Mouse (Mus musculus) lung, postnatal 0 days (tissue): ENCODE measurements around the gene Lenep. TPM values are rescaled to one million over a fixed set of nuclear protein-coding genes. Genes with fewer than 3 reads are reported as not detected.
A peak's percentile ranks its signal among the peaks of the same experiment; 100 is the strongest.

Source experiments
- ATAC-seq: fragments of 200-750 bp; cut with Nextera tagmentation; 2 replicates; pipeline ENCODE4 v1.8.0; 2017; ENCODE audit warnings: moderate library complexity
- DNase-seq: peaks from one replicate; pipeline ENCODE4 v3.0.0-alpha.2; 2016; ENCODE audit warnings: low spot score
- H3K27ac ChIP-seq: fragments of 300-500 bp; sonication (generic); 2 replicates; pipeline ENCODE4 v1.5.1; 2014; ENCODE audit warnings: antibody characterized with exemption, mild to moderate bottlenecking, low read length, mixed read lengths
- H3K27me3 ChIP-seq: fragments of 300-500 bp; sonication (generic); replicated peaks from 2 replicates; pipeline ENCODE4 v1.6.1; 2014; ENCODE audit warnings: low read length, mixed read lengths; ENCODE audit not compliant: insufficient read depth
- H3K36me3 ChIP-seq: fragments of 300-500 bp; sonication (generic); 2 replicates; pipeline ENCODE4 v1.6.1; 2014; ENCODE audit warnings: low read length, mixed read lengths; ENCODE audit not compliant: insufficient read depth
- H3K4me1 ChIP-seq: fragments of 300-500 bp; sonication (generic); 2 replicates; pipeline ENCODE4 v1.6.1; 2014; ENCODE audit warnings: antibody characterized with exemption, low read depth, low read length, mixed read lengths; ENCODE audit not compliant: insufficient read depth
- H3K4me2 ChIP-seq: fragments of 300-500 bp; sonication (generic); replicated peaks from 2 replicates; pipeline ENCODE4 v1.6.1; 2014; ENCODE audit warnings: low read depth, mild to moderate bottlenecking, low read length, moderate library complexity, mixed read lengths
- H3K4me3 ChIP-seq: fragments of 300-500 bp; sonication (generic); 2 replicates; pipeline ENCODE4 v1.5.1; 2014; ENCODE audit warnings: low read depth, low read length
- H3K9ac ChIP-seq: fragments of 300-500 bp; sonication (generic); replicated peaks from 2 replicates; pipeline ENCODE4 v1.6.1; 2014; ENCODE audit warnings: low read depth, mild to moderate bottlenecking
- H3K9me3 ChIP-seq: fragments of 300-500 bp; sonication (generic); 2 replicates; pipeline ENCODE4 v1.6.1; 2016; ENCODE audit warnings: low read length, mixed read lengths
- CTCF ChIP-seq: IDR thresholded peaks from 2 replicates; pipeline ENCODE4 v1.5.1; 2016; ENCODE audit warnings: antibody characterized with exemption, mild to moderate bottlenecking
- EP300 ChIP-seq: IDR thresholded peaks from 2 replicates; pipeline ENCODE4 v1.6.1; 2016; ENCODE audit warnings: antibody characterized with exemption, mild to moderate bottlenecking, control low read depth
- whole genome bisulfite sequencing: fragments of 180-500 bp; shearing (Covaris S2); extraction: QIAGEN DNeasy Blood & Tissue Kit; methylation state at CpG from one replicate; pipeline ENCODE4 v1.1.7; 2014; 5-methylcytosine and 5-hydroxymethylcytosine counted together
- polyA plus RNA-seq: library from polyadenylated mRNA; unstranded; fragments of >200 nt; fragmentation: Nextera tagmentation; extraction: Ambion mirVana; gene quantifications from 2 replicates; pipeline ENCODE4 v1.2.1, GENCODE M21; 2015

Lenep gene
- polyA plus RNA-seq, 1 experiment from 2014 or later, result not detected

DNA sequence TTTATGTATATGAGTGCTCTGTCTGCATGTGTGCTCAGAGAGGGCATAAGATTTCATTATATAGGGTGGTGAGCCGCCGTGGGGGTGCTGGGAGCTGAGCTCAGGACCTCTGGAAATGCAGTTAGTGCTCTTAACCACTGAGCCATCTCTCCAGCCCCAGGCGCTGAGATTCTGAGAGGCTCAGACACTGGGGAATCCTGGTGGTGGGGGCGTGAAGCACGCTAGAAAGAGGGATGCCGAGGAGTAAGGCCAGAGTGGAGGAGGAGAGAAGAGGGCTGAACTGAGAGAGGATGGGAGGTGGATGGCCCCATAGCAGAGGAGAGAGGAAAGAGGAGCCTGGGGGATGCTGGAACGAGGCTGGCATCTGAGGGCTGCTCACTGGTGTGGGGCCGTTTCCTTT is 38.0 kb downstream of the Lenep start:
- ATAC-seq, result no peak
- WGBS, result 71% methylated on average over 8 of the region's 8 CpGs
- no peak for TF ChIP-seq CTCF
- TF ChIP-seq EP300, result no peak

DNA sequence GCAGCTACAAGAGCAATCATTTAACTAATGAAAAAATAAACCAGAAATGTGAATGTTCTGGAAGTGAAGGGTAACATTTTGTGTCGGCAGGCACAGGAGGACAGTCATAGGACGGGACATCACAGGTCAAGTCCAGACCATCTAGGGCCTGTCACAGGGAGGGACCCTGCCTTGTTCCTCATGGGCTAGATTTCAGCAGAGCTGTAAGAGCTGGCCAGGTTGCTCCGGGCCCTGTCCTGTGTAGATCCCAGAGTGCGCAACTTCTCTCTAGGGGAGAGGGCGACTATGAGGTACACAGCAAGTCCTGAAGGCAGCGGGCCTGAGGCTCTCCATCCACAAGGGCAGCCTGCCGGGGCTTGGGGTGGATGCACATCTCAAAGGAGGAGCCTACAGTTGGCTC is 40.9 kb downstream of the Lenep start, which contains the start of gene Dcst2:
Gene Dcst2, plus strand, starts transcription at position 301 of the 400 bp plus-strand sequence.
- no peak within 1 kb of the TSS for H3K27ac ChIP-seq
- ATAC-seq (no peak), DNase-seq (no peak)
- H3K4me1 ChIP-seq, result no peaks in the 10 kb centered on the region
- H3K9ac ChIP-seq, result no peak within 1 kb of the TSS
- TF ChIP-seq CTCF (no peak), EP300 (no peak)
- WGBS, result 84% methylated on average over 7 of the region's 7 CpGs
- H3K4me3 ChIP-seq, result no peak within 1 kb of the TSS
- no peaks in the 10 kb centered on the region for H3K27me3 ChIP-seq
- H3K4me2 ChIP-seq, result no peak within 1 kb of the TSS
- H3K36me3 ChIP-seq, result no peaks in the 10 kb centered on the region
- no peaks in the 10 kb centered on the region for H3K9me3 ChIP-seq

More for the DNA sequence above, 38.0 kb downstream of the Lenep start:
- Histone ChIP-seq H3K4me3 (no peak overlapping the region), H3K36me3 (no peaks in the 10 kb centered on the region), H3K27me3 (no peaks in the 10 kb centered on the region), H3K9me3 (no peaks in the 10 kb centered on the region), H3K4me1 (no peaks in the 10 kb centered on the region), H3K9ac (no peak overlapping the region), H3K27ac (no peak overlapping the region), H3K4me2 (no peak overlapping the region)
- no peak for DNase-seq

DNA sequence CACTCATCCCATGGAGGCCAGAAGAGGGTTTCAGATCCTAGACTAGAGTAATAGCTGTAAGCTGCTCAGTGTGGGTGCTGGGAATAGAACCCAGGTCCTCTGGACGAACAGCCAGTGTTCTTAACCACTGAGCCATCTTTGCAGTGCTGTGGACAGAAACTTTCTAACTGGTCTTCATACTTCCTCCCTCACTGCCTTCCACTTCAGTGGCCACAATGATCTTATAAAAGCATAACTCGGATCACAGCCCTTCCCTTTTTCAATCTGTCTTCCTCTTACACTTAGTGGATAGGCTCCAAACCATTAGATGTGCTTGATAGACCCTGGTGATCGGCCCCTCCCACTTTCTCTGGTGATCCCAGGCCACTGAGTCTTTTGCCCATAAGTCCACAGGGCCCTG is 42.4 kb downstream of the Lenep start:
- no peak for TF ChIP-seq CTCF
- no peak for TF ChIP-seq EP300
- 66% methylated on average over 3 of the region's 3 CpGs for WGBS
- Histone ChIP-seq H3K27ac (no peak overlapping the region), H3K9ac (no peak overlapping the region), H3K27me3 (no peaks in the 10 kb centered on the region), H3K4me2 (no peak overlapping the region), H3K36me3 (no peaks in the 10 kb centered on the region), H3K9me3 (no peaks in the 10 kb centered on the region), H3K4me3 (no peak overlapping the region), H3K4me1 (no peaks in the 10 kb centered on the region)
- ATAC-seq, result no peak
- no peak for DNase-seq

DNA sequence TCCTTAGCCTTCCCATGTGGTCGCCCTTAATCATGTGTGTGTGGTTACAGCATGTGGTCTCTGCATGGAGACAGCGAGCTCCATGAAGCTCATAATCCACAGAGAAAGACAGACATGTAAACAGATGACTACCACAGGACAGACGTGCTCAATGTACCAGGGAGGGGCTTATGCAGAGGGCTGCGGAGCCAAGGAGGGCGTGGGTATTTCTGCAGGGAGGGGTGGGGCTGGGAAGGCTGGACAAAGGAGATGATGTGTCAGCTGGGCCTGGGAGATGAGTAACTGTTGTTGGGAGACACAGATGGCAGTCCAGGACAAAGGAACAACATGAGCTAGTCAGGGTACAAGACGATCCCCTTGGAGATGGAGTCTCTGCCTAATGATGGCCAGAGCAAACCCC is 43.0 kb downstream of the Lenep start:
- 42% methylated on average over 6 of the region's 6 CpGs for WGBS
- no peaks in the 10 kb centered on the region for H3K27me3 ChIP-seq
- H3K27ac ChIP-seq, result no peak overlapping the region
- no peak overlapping the region for H3K4me3 ChIP-seq
- TF ChIP-seq EP300, result peak; percentile 55; the same call in 1 of the 2 replicates
- TF ChIP-seq CTCF, result no peak
- no peaks in the 10 kb centered on the region for H3K9me3 ChIP-seq
- ATAC-seq, result peak; percentile 63
- no peaks in the 10 kb centered on the region for H3K4me1 ChIP-seq
- H3K9ac ChIP-seq, result no peak overlapping the region
- no peaks in the 10 kb centered on the region for H3K36me3 ChIP-seq
- H3K4me2 ChIP-seq, result no peak overlapping the region
- DNase-seq, result peak; percentile 60

DNA sequence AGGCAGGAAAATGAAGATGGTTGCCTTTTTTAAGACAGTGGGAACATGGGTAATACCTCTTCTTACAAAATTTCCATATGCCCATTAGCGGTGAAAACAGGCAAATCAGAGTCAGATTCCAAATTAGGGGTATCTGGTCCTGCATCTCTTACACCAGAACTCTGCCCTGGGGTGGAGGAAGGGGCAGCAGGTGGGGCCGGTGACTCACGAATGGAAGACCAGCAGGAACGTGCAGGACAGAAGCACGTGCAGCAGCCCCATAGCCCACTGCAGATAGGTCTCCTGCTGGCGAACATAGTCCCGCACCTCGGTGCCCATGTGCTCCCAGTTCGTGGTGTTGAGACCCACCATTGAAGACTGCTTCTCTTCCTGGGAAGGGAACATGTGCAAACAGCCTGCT is 46.6 kb downstream of the Lenep start:
- WGBS, result 62% methylated on average over 9 of the region's 9 CpGs
- Histone ChIP-seq H3K4me2 (no peak overlapping the region), H3K9me3 (no peaks in the 10 kb centered on the region), H3K9ac (no peak overlapping the region), H3K4me3 (no peak overlapping the region), H3K36me3 (no peaks in the 10 kb centered on the region), H3K27me3 (no peaks in the 10 kb centered on the region), H3K27ac (no peak overlapping the region), H3K4me1 (no peaks in the 10 kb centered on the region)
- TF ChIP-seq CTCF, result no peak
- TF ChIP-seq EP300, result no peak
- ATAC-seq (no peak), DNase-seq (no peak)

DNA sequence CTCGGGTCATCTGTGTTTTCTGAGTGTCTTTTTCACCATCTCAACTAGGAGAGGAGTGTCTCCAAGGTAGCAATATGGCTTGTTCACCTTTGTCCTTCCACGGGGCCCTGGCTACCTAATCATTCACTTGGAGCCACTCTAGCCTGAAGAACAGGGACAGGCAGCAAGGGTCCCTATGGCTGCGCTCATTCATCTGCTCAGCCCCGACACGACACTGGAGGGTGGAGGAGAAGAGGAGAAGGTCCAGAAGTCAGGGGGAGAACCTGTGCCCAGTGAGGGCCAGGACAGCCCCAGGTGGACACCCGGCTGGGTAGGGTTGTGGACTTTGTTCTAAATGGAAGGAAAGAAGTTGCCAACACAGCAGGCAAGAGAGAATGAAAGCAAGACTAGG is 47.1 kb downstream of the Lenep start:
- Histone ChIP-seq H3K36me3 (no peaks in the 10 kb centered on the region), H3K9me3 (no peaks in the 10 kb centered on the region), H3K4me2 (no peak overlapping the region), H3K27me3 (no peaks in the 10 kb centered on the region), H3K4me3 (no peak overlapping the region), H3K27ac (no peak overlapping the region), H3K4me1 (no peaks in the 10 kb centered on the region), H3K9ac (no peak overlapping the region)
- ATAC-seq (no peak), DNase-seq (no peak)
- 70% methylated on average over 6 of the region's 6 CpGs for WGBS
- TF ChIP-seq EP300 (no peak), CTCF (no peak)
